12 mouse cellular contexts compared by ENCODE assay signal in the genomic region with DNA sequence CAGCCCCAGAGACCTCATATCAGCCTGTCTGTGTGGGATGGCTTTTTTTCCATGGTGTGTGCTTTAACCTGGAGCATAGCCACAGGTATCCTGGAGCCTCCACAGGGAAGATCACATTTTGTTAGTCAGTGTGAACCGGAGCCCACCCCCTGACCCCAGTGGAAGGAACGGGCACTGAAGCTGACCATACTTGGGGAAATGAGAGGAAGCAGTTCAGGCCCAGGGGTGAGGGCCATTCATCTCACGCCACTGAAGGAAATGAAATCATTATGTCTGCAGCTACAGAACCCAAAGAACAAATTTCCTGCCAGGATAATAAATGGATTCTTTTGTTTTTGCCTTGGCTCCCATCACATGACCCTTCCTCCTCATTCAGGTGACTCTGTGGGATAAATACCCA. TPM values are rescaled to one million over a fixed set of nuclear protein-coding genes. Genes with fewer than 3 reads are reported as not detected.
DNase-seq lines count a peak whose midpoint lies in the region; ATAC-seq and TF ChIP-seq lines count a peak whose summit lies in the region.
"Had no signal": no experiment of that assay in that cellular context is flagged by ENCODE, and none has a peak within 500 bp of the region (broad histone marks: within the 10 kb centered on the region; RNA-seq: fewer than 3 reads in every experiment).

No protein-coding gene starts in this region.

- no peaks in the 10 kb centered on the region; the same call in 1 of the 2 replicates for H3K4me1 ChIP-seq in lung, embryonic 14.5 days (ENCODE audit: insufficient read depth)
- H3K4me1 ChIP-seq in lung, adult 2 months (ENCODE audit: control insufficient read depth, insufficient read depth, low read length): peaks cover 14% of the 10 kb centered on the region
- no peaks in the 10 kb centered on the region for H3K4me1 ChIP-seq in kidney, embryonic 16.5 days (ENCODE audit: insufficient read depth, low read length)
- H3K4me1 ChIP-seq: liver, embryonic 13.5 days had no signal

- TF ChIP-seq POLR2A in lung, adult 2 months (IDR thresholded peaks at IDR 0.05; ENCODE audit: borderline replicate concordance, extremely low read depth, low read depth, low read length): no peak

- no peaks in the 10 kb centered on the region for H3K9me3 ChIP-seq in lung, embryonic 14.5 days (ENCODE audit: low read depth, low read length)
- H3K9me3 ChIP-seq in kidney, embryonic 16.5 days (ENCODE audit: low read length): peaks cover 5% of the 10 kb centered on the region; the same call in 1 of the 2 replicates
- H3K9me3 ChIP-seq: forebrain, embryonic 15.5 days; liver, embryonic 13.5 days had no signal

- peak overlapping the region; percentile 18; the same call in 1 of the 2 replicates for H3K27ac ChIP-seq in lung, embryonic 14.5 days (ENCODE audit: low read depth)
- peak overlapping the region; percentile 41 for H3K27ac ChIP-seq in kidney, embryonic 16.5 days (ENCODE audit: low read length)
- H3K27ac ChIP-seq: forebrain, embryonic 15.5 days; liver, embryonic 13.5 days had no signal

- no peak overlapping the region for H3K9ac ChIP-seq in lung, embryonic 14.5 days
- no peak overlapping the region for H3K9ac ChIP-seq in kidney, embryonic 16.5 days (replicated peaks; ENCODE audit: low read length)
- H3K9ac ChIP-seq: forebrain, embryonic 15.5 days; liver, embryonic 13.5 days had no signal

- ATAC-seq in lung, embryonic 14.5 days (ENCODE audit: insufficient read depth): peak; percentile 43; the same call in 1 of the 2 replicates
- ATAC-seq in kidney, embryonic 16.5 days (ENCODE audit: low FRiP score, low TSS enrichment): 0 out of 2 replicates have a peak, but pooled peaks have one; percentile 39
- ATAC-seq: forebrain, embryonic 15.5 days had no signal

- no peak for TF ChIP-seq CTCF in lung, embryonic 14.5 days (IDR thresholded peaks at IDR 0.05; ENCODE audit: low read depth)
- TF ChIP-seq CTCF in lung, adult 2 months (IDR thresholded peaks at IDR 0.05; ENCODE audit: insufficient read depth, low read length): no peak

- no peak overlapping the region for H3K4me3 ChIP-seq in lung, embryonic 14.5 days (ENCODE audit: low read depth, low read length)
- no peak overlapping the region for H3K4me3 ChIP-seq in lung, adult 2 months (replicated peaks; ENCODE audit: extremely low read depth, low read depth, low read length)
- no peak overlapping the region for H3K4me3 ChIP-seq in kidney, embryonic 16.5 days (ENCODE audit: low read length)
- H3K4me3 ChIP-seq: forebrain, embryonic 15.5 days; liver, embryonic 13.5 days had no signal

- 38% methylated on average over 3 of the region's 3 CpGs for WGBS in lung, embryonic 14.5 days
- WGBS in lung, adult 2 months: 47% methylated on average over 3 of the region's 3 CpGs
- 27% methylated on average over 3 of the region's 3 CpGs for WGBS in kidney, embryonic 16.5 days

- DNase-seq in embryo, embryonic 10 days (ENCODE audit: low spot score): peak; percentile 26
- DNase-seq in embryo, embryonic 9.5 days (ENCODE audit: extremely low spot score): no peak
- peak; percentile 37 for DNase-seq in lung, embryonic 14.5 days
- DNase-seq in lung, adult 2 months: no peak
- DNase-seq in lung, postnatal 36 days: peak; percentile 22
- DNase-seq in right cerebral cortex, postnatal 25 days: no peak
- no peak for DNase-seq in testis, postnatal 10 days (ENCODE audit: low spot score)
- DNase-seq: B cell, adult 2 months; cerebellum, postnatal 36 days; liver, embryonic 13.5 days had no signal

- H3K4me2 ChIP-seq in lung, embryonic 14.5 days: no peak overlapping the region
- no peak overlapping the region for H3K4me2 ChIP-seq in kidney, embryonic 16.5 days (replicated peaks; ENCODE audit: low read depth, low read length)
- H3K4me2 ChIP-seq: forebrain, embryonic 15.5 days; liver, embryonic 13.5 days had no signal

- H3K36me3 ChIP-seq in lung, embryonic 14.5 days (ENCODE audit: insufficient read depth): no peaks in the 10 kb centered on the region
- no peaks in the 10 kb centered on the region for H3K36me3 ChIP-seq in kidney, embryonic 16.5 days (ENCODE audit: insufficient read depth, low read length)
- H3K36me3 ChIP-seq: forebrain, embryonic 15.5 days; liver, embryonic 13.5 days had no signal

- H3K27me3 ChIP-seq in lung, embryonic 14.5 days (ENCODE audit: insufficient read depth, low read length): no peaks in the 10 kb centered on the region
- no peaks in the 10 kb centered on the region for H3K27me3 ChIP-seq in kidney, embryonic 16.5 days (ENCODE audit: insufficient read depth, low read length)
- H3K27me3 ChIP-seq: forebrain, embryonic 15.5 days; liver, embryonic 13.5 days had no signal

RNA-seq across cellular contexts. Expression of gene Ephb1, which starts 44.1 kb away (rescaled TPM):
- 1.6 and 1.9 TPM in 2 replicates for polyA plus RNA-seq in lung, embryonic 14.5 days (2014; fragmentation: Nextera tagmentation; extraction: Ambion mirVana)
- 1.00 and 1.1 TPM in 2 replicates for polyA plus RNA-seq in lung, adult 2 months (2012; rRNA removed)
- polyA plus RNA-seq in kidney, embryonic 16.5 days (2015; fragmentation: Nextera tagmentation; extraction: Ambion mirVana): 4.1 and 4.4 TPM in 2 replicates

Comparison
In these comparisons a context has a peak if more than half of its experiments do, and no peak if none do; other contexts are left out.
1. DNase-seq: peak in embryo, embryonic 10 days (single experiment), lung, embryonic 14.5 days (single experiment) and lung, postnatal 36 days (single experiment); none in embryo, embryonic 9.5 days (single experiment), lung, adult 2 months (single experiment), right cerebral cortex, postnatal 25 days (single experiment) and testis, postnatal 10 days (single experiment).